Mouse (Mus musculus) myocyte (in vitro differentiated cells): ENCODE measurements around the gene Rnf182.

Source experiments
- POLR2A ChIP-seq: IDR thresholded peaks from one replicate; pipeline ENCODE4 v1.6.1; 2011; ENCODE audit warnings: low read depth, mild to moderate bottlenecking, control low read depth, moderate library complexity; ENCODE audit not compliant: insufficient read length
- REST ChIP-seq: IDR thresholded peaks from one replicate; pipeline ENCODE4 v1.6.1; 2011; ENCODE audit warnings: mild to moderate bottlenecking, control low read depth, moderate library complexity; ENCODE audit not compliant: insufficient read depth, insufficient read length

GRCm38 (mm10) chr13:43696011-43696410 is 80.5 kb downstream of the Rnf182 start:
- TF ChIP-seq REST (no peak), POLR2A (no peak)
